Mouse (Mus musculus) naive thymus-derived CD4-positive, alpha-beta T cell, adult 5 months (primary cell): Measurements from ENCODE around the gene Psmb5. TPM values are rescaled to one million over a fixed set of nuclear protein-coding genes. Genes with fewer than 3 reads are reported as not detected.

Experiments
- polyA plus RNA-seq: library from polyadenylated mRNA; unstranded; fragments of 100-300 nt; shearing (Covaris generic); gene quantifications from one replicate; pipeline ENCODE4 v1.2.1, GENCODE M21; 2017

Psmb5 gene
- 122 TPM for polyA plus RNA-seq

DNA sequence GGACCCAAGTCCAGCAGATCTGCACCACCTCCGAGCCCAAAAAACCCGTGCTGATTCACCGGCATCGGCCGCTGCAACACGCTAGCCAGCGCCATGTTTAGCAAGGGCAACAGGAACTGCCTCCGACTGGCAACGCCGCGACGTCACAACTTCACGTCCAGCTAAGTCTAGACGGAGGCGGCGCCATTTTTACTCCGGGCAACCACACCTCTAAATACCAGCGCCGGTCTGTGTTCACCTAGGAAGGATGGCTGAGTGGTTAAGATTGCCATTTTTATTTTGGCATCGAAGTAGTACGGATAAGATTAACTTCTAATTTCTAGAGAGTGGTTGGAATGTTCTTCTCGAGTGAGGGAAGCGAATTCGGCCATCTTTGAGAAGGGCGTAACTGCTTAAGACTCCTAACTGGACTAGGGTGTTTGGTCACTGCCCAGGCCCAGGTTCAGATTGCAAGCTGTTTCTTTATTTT, at the start of gene Psmb5:
TSS of gene Psmb5 (minus strand) at position 126 of the 469 bp plus-strand sequence.

DNA sequence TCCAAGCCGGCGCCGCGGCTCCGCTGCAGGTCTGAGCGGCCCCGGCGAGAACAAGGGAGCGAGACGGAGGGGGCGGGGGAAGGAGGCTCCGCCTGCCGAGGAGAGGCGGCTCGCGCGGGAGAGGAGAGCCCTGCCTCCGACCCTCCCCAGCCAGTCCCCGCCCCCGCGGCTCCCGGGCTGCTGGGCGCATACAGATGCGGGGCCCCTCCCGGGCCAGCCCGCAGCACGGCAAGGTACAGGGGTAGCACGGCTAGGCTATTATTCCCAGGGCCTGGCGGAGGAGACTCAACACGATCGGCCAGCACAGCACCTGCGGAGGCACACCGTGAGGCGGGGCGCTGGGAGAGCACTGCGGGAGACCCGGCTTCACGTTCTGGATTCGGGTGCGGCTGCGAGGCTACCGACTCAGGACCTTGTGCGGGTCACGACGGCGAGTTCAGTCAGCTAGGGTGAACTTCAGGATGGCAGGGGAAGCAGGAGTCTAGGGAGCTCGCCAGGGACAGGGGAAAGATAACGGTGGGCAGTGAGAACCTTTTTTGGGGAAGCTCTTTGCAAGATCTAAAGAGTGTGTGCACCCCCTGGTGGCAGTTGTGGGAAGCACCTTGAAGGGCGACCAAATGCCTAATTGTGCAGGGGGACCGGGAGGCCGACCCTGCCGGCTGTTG, 23.6 kb upstream of the Psmb5 start, which contains the start of gene Cdh24:
TSS of gene Cdh24 (minus strand) at position 60 of the 665 bp plus-strand sequence.

DNA sequence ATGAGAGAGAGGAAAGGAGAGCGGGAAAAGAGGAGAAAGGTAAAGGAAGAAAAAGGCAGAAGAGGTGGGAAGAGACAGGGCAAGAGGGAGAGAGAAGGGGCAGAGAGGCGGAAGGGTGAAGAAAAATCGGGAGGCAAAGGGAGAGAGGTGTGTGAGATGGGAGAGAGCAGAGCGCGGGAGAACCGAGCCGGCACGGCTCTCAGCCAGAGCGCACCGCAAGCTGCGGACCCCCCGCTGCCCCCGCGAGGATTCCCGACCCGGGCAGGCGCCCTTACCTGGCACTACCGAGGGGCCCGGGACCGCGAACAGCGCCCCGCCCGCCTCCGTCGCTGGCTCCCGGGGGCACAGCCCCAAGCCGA, 23.1 kb upstream of the Psmb5 start, which contains the start of gene Gm17606:
TSS of gene Gm17606 (plus strand) at position 7 of the 359 bp plus-strand sequence.

DNA sequence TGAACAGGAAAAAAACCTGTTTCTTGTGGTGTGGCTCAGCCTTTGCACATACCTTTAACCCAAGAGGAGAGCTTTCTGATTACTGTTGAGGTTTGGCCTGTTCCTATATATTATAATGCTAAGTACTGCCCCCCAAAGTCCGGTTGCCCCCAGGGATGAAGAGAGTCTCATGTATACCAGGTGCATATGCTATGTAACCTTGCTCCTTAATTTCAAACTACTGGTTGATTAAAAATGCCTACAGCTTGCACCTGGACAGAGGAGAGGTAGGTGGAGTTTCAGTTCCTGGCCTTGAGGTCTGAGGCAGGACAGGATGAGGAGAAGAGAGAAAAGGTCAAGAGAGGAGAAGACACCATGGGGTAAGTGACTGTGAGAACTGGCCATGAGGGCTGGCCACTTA, 3.3 kb upstream of the Psmb5 start, which contains the start of gene Psmb11:
TSS of gene Psmb11 (plus strand) at position 301 of the 400 bp plus-strand sequence.

DNA sequence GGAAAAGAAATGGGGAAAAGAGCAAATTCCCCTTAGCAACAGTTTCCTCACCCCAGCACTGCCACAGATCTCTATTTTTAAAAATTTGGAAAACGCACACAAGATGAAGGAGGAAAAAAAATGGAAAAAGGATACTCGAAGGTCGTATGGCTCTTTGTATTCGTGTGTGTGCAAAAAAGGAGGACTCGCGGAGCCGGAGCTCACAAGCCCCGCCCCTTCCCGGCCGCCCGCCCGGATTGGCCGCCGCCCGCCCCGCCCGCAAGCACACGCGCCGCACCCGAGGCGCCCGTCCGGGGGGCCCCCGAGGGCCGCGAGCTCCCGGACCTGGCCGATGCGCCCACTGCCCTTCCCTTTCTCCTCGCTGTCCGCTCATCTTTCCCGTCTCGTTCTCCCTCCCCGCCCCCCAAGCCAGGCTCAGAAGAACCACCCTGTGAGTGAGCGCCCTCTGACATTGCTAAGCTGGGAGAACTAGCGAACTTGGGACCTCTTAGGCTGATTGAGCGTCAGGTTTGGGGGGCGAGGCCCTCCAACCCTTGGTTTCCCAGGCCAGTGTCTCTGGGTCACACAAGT, 12.0 kb downstream of the Psmb5 start, which contains the start of gene 4931414P19Rik:
TSS of gene 4931414P19Rik (minus strand) at position 242 of the 570 bp plus-strand sequence.

DNA sequence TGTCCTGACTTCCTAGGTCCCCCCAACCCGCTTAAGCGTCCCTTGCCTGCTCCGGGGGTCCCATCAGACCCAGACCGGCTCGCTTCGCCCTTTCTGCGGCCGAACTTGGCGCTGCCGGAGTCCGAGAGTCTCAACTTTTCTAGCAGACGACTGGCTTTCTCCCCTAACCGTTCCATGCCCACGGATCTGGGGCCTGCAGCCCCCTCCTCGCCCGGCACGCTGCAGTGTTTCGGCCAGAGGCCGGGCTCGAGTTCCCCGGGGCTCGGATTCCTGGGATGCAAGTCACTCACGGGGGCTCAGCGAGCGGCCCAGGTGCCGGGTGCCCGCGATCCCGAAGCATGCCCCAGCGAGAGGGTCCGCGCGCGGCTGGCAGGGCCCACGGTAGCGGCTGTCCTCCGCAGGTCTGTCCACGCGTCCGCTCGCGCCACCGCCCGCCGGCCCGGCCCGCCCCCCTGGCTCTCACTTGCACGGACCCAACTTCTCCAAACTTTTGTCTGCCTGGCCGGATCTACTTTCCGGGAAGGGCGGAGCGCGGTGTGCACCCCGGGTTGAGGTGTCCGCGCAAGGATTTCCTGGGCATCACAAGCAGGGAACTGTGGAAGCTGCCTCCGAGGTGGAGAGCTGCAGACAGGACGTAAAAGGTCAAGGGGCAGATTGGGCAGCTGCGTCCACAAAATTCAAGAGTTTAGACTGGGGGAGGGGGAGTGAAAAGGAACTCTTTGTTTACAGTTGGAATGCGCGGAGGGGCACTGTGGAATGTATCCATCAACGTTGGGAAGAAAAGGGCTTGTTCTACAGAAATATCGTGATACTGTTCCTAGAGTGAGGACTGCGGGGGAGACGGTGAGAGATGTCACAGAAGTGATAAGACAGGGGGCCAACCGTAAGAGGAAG, 40.5 kb downstream of the Psmb5 start, which contains the start of gene Ajuba:
TSS of gene Ajuba (minus strand) at position 470 of the 894 bp plus-strand sequence.

Other genes starting within 250 kb of the Psmb5 start
- gene Slc7a7, start 200.2 kb downstream of the Psmb5 start, polyA plus RNA-seq = 1.2 TPM
- 69.2 TPM for gene Mrpl52, start 191.1 kb downstream of the Psmb5 start, polyA plus RNA-seq
- 0.49 TPM for gene Mmp14, start 186.4 kb downstream of the Psmb5 start, polyA plus RNA-seq
- 182 TPM for gene Lrp10, start 153.9 kb downstream of the Psmb5 start, polyA plus RNA-seq
- gene Rem2, start 141.9 kb downstream of the Psmb5 start, polyA plus RNA-seq = not detected
- 32.4 TPM for gene Prmt5, start 100.5 kb downstream of the Psmb5 start, polyA plus RNA-seq
- gene Haus4, start 63.4 kb downstream of the Psmb5 start, polyA plus RNA-seq = 23.9 TPM
- gene Ajuba, start 40.5 kb downstream of the Psmb5 start, polyA plus RNA-seq = not detected
- 0.90 TPM for gene 4931414P19Rik, start 12.0 kb downstream of the Psmb5 start, polyA plus RNA-seq
- gene Psmb11, start 3.4 kb upstream of the Psmb5 start, polyA plus RNA-seq = 0.07 TPM
- not detected for gene Gm17606, start 22.9 kb upstream of the Psmb5 start, polyA plus RNA-seq
- 3.2 TPM for gene Cdh24, start 23.3 kb upstream of the Psmb5 start, polyA plus RNA-seq
- 72.4 TPM for gene 1700123O20Rik, start 68.2 kb upstream of the Psmb5 start, polyA plus RNA-seq
- 153 TPM for gene Acin1, start 68.9 kb upstream of the Psmb5 start, polyA plus RNA-seq
- gene Gm29776, start 80.8 kb upstream of the Psmb5 start, polyA plus RNA-seq = not detected
- not detected for gene Cebpe, start 94.2 kb upstream of the Psmb5 start, polyA plus RNA-seq
- not detected for gene Slc7a8, start 163.9 kb upstream of the Psmb5 start, polyA plus RNA-seq
- gene Rnf212b, start 196.1 kb upstream of the Psmb5 start, polyA plus RNA-seq = not detected